Mouse (Mus musculus): Measurements from ENCODE around the gene Prpf4b.

DNA sequence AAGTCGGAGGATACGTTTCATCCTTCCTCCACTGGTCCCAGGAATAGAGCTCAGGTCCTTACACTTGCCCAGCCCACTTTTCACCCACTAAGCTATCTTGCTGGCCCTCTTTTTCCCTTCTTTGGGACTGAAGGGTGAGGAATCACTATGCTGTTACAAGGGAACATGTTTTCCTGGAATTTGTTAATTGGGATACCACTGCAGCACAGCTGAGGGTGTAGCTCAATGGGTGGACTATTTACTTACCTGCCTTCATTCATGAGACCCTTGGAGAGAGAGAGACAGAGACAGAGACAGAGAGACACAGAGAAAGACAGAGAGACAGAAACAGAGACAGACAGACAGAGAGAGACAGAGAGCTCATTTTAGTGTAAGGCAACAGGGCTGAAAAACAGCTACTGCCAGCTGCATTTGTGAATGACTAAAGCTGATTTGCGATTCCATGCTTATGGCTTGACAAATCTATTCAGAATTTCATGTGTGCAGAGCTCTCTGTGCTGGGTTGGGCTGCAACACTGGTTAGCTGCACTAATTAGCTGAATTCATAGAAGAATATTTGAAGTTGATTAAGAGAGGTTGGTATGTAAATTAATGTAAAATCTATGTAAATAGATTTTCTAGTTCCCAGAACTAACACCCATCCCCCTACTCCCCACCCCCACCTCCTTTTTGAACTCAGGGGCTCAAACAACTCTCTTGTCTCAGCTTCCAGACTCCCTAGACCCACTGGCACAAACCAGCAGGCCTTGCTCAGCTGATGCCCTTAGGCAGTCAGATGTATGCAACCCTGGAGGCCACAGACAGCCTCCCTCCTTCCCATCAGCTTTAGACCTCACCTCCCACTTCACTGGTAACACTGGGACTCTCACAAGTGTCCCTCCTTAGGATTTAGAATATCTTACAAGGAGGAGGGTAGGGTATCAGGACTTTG, 48.1 kb upstream of the Prpf4b start:
- TF ChIP-seq CTCF (IDR thresholded peaks at IDR 0.05; ENCODE audit: control insufficient read depth, insufficient read depth, low read length) (no peak), POLR2A (IDR thresholded peaks at IDR 0.05; ENCODE audit: borderline replicate concordance, control insufficient read depth, low read depth, low read length) (no peak)

All from bone marrow, adult 2 months (tissue).